Mouse (Mus musculus): ENCODE measurements around the gene Gm49361.
"Not testable (repeated sequence)": the region's sequence is repeated elsewhere in the genome, so short reads cannot be mapped to it uniquely, and the experiment has no call there.

Gm49361 gene

DNA sequence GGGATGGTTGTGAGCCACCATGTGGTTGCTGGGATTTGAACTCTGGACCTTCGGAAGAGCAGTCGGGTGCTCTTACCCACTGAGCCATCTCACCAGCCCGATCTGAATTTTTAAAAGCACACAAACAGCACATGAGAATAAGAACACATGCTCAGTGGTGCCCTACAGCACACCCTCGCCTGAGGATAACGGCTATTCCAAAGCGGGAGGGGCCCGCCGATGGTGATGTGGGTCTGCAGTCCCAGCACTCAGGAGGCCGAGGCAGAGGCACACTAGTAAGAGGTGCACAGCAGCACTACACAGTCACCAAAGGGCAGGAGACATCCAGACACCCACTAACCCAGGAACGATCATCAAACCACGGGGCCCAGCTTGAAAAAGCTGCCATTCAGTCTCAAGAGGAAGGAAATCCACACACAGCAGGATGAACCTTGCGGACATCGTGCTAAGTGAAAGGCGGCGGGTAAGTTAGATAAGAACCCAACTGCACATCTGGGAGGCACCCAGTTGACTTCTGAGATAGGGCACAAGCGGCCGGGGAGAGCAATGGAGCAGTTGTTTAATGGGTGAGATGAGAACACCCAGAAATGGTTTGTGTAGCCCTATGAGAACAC lies 53.3 kb downstream of the Gm49361 start:
- no peak for DNase-seq (ENCODE audit: extremely low read depth, insufficient read length, low spot score)

DNA sequence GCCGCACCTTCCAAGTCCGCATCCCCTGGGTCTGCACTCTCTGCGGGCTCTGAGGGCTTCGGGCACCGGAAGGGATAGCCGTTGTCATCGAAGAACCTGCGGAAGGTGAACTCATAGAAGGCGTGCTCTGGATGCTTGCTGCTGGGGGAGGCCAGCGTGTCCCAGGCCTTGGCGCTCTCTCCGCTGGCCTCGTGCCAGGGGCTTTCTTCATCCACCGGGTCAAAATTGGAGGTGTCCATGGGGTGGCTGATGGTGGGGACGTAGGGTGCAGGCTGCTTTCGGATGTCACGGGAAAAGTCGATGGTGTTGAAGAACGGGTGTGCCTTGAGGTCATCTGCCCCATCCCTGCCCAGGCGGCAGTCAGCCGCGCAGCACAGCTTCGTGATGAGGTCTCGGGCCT lies 54.6 kb downstream of the Gm49361 start:
- no peak for DNase-seq (ENCODE audit: extremely low read depth, insufficient read length, low spot score)

DNA sequence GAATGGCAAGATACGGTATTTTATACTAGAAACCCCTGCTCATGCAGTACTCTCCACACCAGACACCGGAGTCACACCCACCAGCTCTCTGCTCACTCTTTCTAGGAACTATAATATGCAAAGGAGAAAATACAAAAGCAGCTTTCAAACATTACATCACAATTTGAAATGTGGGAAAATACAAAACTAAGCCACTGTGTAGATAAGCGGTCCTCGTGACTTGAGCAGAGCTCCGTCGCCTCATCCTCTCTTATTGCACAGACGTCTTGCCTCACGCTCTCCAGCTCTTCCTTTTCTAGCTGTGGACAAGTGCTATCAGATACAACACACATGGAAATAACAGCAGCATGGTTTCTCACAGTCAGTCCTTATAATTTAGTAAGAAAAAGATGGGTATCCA lies 55.2 kb downstream of the Gm49361 start:
- DNase-seq (ENCODE audit: extremely low read depth, insufficient read length, low spot score), result no peak

- not testable (repeated sequence) for DNase-seq (ENCODE audit: extremely low read depth, insufficient read length, low spot score)
Observed at GRCm38 (mm10) chr14:57688066-57688465, 57.8 kb downstream of the Gm49361 start.

- no peak for DNase-seq (ENCODE audit: extremely low read depth, insufficient read length, low spot score)
Observed at GRCm38 (mm10) chr14:57687441-57687840, 58.5 kb downstream of the Gm49361 start.

GRCm38 (mm10) chr14:57686647-57687046 lies 59.3 kb downstream of the Gm49361 start:
- no peak for DNase-seq (ENCODE audit: extremely low read depth, insufficient read length, low spot score)

- DNase-seq (ENCODE audit: extremely low read depth, insufficient read length, low spot score), result no peak
Observed at GRCm38 (mm10) chr14:57684579-57684978, 61.3 kb downstream of the Gm49361 start.

DNA sequence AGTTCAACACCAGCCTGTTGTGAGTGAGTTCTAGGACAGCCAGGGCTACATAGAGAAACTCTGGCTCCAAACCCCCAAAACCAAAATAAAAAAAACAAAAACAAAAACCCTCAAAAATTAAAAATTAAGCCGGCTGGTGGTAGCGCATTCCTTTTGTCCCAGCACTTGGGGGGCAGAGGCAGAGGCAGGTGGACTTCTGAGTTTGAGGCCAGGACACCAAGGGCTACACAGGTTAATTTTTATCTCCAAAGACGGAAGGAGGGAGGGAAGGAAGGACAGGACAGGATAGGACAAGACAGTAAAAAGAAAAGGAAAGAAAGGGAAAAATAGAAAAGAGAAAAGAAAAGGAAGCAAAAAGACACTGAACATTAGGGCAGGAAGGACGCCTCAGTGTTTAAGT lies 63.2 kb downstream of the Gm49361 start:
- DNase-seq (ENCODE audit: extremely low read depth, insufficient read length, low spot score), result no peak

DNA sequence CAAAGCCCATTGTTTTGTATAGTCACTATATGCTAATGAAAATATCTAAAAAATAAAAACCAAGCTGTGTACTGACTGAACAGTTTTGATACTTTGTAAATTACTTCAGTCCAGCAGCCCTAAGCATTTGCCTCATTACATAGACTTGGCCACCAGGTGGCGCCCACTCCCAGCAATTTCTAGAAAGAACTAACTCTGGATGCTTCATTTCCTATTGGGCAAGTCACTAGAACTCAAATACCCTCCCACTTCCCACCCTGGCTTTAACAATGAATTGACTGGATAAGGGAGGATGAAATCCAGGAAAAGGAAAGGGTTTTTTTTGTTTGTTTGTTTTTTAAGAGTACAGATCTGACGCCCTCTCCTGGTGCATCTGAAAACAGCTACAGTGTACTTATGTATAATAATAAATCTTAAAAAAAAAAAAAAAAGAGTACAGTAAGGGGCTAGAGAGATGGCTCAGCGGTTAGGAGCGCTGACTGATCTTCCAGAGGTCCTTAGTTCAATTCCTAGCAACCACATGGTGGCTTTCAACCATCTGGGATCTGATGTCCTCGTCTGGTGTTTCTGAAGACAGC lies 65.9 kb downstream of the Gm49361 start:
- DNase-seq (ENCODE audit: extremely low read depth, insufficient read length, low spot score), result peak; percentile 45

- DNase-seq (ENCODE audit: extremely low read depth, insufficient read length, low spot score), result no peak
Observed at GRCm38 (mm10) chr14:57679523-57679922, 66.4 kb downstream of the Gm49361 start.

- no peak for DNase-seq (ENCODE audit: extremely low read depth, insufficient read length, low spot score)
Observed at GRCm38 (mm10) chr14:57675481-57675880, 70.4 kb downstream of the Gm49361 start.

- DNase-seq (ENCODE audit: extremely low read depth, insufficient read length, low spot score), result no peak
Observed at GRCm38 (mm10) chr14:57665628-57665950, 80.3 kb downstream of the Gm49361 start.

DNA sequence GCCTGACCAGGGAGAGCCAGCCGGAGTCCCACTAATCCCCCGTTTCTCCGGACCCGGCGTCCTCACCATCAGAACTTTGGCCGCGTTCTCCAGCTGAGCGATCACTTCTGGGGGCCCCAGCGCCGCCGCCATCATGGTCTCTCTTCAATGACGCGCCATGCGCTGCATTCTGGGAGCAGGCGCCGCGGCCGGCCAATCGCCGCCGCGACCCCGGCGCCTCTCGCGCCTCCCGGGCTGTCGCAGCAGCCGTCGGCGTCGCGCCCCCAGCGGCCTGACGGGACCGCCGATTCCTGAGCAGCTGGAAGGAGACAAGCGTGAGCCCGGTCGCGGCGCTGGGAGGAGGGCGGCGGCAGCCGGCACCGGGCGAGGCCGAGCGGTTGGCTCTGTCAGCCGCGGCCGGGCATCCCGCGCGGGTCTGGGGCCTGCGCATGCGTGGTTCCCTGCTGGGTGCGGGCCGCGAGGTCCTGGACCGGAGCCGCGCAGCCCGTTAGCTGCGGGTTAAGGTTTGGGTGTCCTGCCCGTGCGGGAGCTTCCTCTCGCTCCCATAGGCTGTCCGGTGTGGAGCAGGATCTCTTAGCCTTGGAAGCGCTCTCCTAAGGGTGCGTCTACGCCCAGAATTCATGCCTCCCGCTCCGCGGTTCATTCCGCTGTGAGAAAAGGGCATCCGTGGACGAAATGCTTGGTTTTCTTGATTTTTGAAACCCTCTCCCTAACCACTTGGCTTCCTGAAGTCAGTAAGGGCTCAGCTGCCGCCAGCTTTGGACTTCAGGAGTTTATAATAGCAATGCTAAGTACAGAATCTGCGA lies 80.9 kb downstream of the Gm49361 start, which contains the start of gene Xpo4:
Gene Xpo4, minus strand, starts transcription at position 609 of the 806 bp plus-strand sequence.
- peak; percentile 85 for DNase-seq (ENCODE audit: extremely low read depth, insufficient read length, low spot score)

- DNase-seq (ENCODE audit: extremely low read depth, insufficient read length, low spot score), result peak; percentile 53
Observed at GRCm38 (mm10) chr14:57664311-57664821, 81.5 kb downstream of the Gm49361 start.

DNA sequence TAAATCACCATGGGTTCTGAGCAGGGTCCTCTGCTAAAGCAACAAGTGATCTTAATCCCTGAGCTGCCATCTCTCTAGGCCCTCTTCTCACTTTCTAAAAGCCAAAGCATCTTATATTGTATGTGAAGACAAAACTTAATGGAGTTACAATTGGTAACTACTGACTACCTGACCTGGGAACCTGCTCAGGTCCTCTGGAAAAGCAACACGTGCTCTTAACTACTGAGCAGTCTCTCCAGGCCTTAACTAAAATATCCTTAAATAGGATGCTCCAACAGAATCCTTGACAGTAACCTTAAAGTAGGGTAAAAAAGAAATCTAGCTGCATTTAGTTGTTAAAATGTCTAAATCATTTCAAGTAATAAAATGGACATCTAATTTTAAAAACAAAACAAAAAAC lies 82.3 kb downstream of the Gm49361 start:
- DNase-seq (ENCODE audit: extremely low read depth, insufficient read length, low spot score), result no peak

DNA sequence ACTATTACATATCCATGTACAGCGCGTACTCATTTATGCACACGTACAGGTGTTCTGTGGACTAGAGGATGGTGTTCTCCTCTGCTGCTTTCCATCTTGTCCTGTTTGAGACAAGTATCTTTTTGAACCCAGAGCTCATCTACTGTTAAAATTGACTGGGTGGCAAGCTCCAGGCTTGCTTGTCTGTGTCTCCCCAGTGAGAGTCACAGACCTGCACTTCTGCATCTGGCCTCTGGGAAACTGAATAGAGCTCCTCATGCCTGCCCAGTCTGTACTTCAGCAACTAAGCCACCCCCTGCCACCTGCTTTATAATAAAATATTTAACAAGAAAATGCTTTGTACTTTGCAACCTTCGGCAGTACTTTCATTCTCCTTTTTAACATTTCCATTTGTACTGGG lies 87.6 kb downstream of the Gm49361 start:
- DNase-seq (ENCODE audit: extremely low read depth, insufficient read length, low spot score), result no peak

GRCm38 (mm10) chr14:57657500-57657899 lies 88.4 kb downstream of the Gm49361 start:
- no peak for DNase-seq (ENCODE audit: extremely low read depth, insufficient read length, low spot score)

- not testable (repeated sequence) for DNase-seq (ENCODE audit: extremely low read depth, insufficient read length, low spot score)
Observed at GRCm38 (mm10) chr14:57656519-57656918, 89.4 kb downstream of the Gm49361 start.

GRCm38 (mm10) chr14:57649501-57649900 lies 96.4 kb downstream of the Gm49361 start:
- DNase-seq (ENCODE audit: extremely low read depth, insufficient read length, low spot score), result no peak

DNA sequence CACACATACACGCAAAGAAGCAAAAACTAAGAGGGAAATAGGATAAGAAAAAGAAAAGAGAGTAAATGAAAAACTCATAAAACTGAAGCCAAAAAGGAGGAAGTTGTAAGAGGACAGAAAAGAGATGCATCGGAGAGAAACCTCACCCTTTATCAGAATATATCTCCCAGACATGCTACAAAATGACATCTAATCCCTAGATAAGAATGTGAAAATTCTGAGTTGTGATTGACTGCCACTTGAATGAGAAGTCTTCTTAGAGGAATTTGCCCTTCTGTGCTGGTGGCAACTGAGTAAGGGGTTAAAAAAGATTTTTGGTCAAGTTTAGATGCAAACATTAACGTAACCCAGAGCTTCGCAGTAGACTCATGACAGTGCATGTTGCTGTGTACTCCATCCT lies 99.7 kb downstream of the Gm49361 start:
- DNase-seq (ENCODE audit: extremely low read depth, insufficient read length, low spot score), result no peak

DNA sequence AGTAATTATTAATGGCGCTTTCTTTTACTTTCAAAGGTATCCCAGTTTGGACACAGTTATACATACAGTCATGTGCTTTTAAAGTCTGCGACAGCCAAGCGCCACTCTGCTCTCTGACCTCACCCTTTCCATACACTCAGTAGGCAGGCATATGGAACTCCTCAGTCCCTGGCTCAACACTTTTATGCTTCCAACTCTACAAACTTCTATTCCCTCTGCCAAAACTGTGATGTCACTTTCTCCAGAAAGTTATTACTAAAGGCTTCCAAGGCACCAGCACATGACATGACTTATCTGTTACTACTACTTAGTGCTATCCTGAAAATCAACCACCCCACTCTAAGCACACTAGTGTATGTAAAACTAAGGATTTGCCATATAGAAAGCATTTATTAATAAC lies 106.8 kb downstream of the Gm49361 start:
- DNase-seq (ENCODE audit: extremely low read depth, insufficient read length, low spot score), result no peak

DNA sequence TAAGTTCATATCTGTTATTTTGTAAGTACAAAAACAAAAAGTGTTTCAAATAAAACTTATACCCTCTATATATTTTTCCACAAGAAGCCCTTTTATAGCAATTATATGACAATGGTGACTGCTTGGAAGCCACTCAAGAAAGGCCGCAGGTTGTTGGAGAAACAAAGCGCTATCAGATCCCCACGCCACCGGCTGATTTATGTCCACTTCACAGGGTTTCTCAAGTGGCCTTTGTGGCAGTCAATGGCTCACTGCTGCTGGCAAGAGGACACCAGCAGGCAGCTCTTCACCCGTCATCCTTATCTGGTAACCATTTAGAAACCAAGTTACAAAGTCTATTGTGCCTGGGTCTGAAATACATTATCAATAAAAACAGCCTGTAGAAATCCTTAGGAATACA lies 111.8 kb downstream of the Gm49361 start:
- DNase-seq (ENCODE audit: extremely low read depth, insufficient read length, low spot score), result no peak

Measured in 3134 (cell line).